Mouse (Mus musculus): ENCODE data around the gene 4933407L21Rik.

DNA sequence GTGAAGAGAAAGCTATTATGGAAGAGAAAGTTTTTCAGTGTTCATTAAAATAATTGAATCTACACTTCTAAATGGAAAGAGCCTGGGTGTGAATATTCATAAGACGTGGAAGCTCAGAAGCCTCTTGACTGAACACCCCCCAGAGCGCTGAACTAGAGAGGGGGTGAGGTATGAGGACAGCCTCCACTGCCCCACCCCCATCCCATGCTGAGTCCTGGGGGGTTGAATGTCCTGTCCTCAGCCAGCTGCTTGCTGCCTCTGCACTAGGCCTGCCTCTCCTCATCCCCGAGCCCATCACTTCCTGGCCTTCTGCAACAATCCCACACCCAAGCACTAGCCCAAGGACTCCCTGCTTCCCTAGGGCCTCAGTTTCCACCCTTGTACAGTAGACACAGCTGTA is 37.6 kb downstream of the 4933407L21Rik start:
- TF ChIP-seq POLR2A (IDR thresholded peaks at IDR 0.05; ENCODE audit: borderline replicate concordance, control insufficient read depth, low read depth, low read length) (no peak), CTCF (IDR thresholded peaks at IDR 0.05; ENCODE audit: control insufficient read depth, insufficient read depth, low read length) (no peak)

All from bone marrow, adult 2 months (tissue).